Mouse (Mus musculus) liver, embryonic 12.5 days (tissue): ENCODE measurements around the gene Carnmt1. TPM values are rescaled to one million over a fixed set of nuclear protein-coding genes. Genes with fewer than 3 reads are reported as not detected.

Experiments
- ATAC-seq: fragments of 200-750 bp; cut with Nextera tagmentation; 2 replicates; pipeline ENCODE4 v1.8.0; 2017; ENCODE audit warnings: moderate number of reproducible peaks, mild to moderate bottlenecking, moderate library complexity
- H3K27ac ChIP-seq: fragments of 300-500 bp; sonication (generic); 2 replicates; pipeline ENCODE4 v1.5.1; 2016; ENCODE audit warnings: mild to moderate bottlenecking
- H3K27me3 ChIP-seq: fragments of 300-500 bp; sonication (generic); replicated peaks from 2 replicates; pipeline ENCODE4 v1.6.1; 2016; ENCODE audit warnings: mild to moderate bottlenecking, moderate library complexity
- H3K36me3 ChIP-seq: fragments of 300-500 bp; sonication (generic); 2 replicates; pipeline ENCODE4 v1.6.1; 2016; ENCODE audit warnings: mild to moderate bottlenecking, moderate library complexity
- H3K4me1 ChIP-seq: fragments of 300-500 bp; sonication (generic); 2 replicates; pipeline ENCODE4 v1.6.1; 2016
- H3K4me2 ChIP-seq: fragments of 300-500 bp; sonication (generic); 2 replicates; pipeline ENCODE4 v1.6.1; 2016; ENCODE audit warnings: mild to moderate bottlenecking, moderate library complexity
- H3K4me3 ChIP-seq: fragments of 300-500 bp; sonication (generic); 2 replicates; pipeline ENCODE4 v1.5.1; 2016; ENCODE audit warnings: mild to moderate bottlenecking, moderate library complexity
- H3K9ac ChIP-seq: fragments of 300-500 bp; sonication (generic); 2 replicates; pipeline ENCODE4 v1.6.1; 2016; ENCODE audit warnings: mild to moderate bottlenecking, moderate library complexity
- H3K9me3 ChIP-seq: fragments of 300-500 bp; sonication (generic); replicated peaks from 2 replicates; pipeline ENCODE4 v1.6.1; 2016; ENCODE audit warnings: mild to moderate bottlenecking, moderate library complexity
- WGBS: fragments of 180-500 bp; shearing (Covaris S2); methylation state at CpG from one replicate; pipeline ENCODE4 v1.1.7; 2016; ENCODE audit not compliant: insufficient replicate concordance; 5-methylcytosine and 5-hydroxymethylcytosine counted together
- polyA plus RNA-seq: library from polyadenylated mRNA; unstranded; fragments of >200 nt; fragmentation: Nextera tagmentation; extraction: Ambion mirVana; gene quantifications from 2 replicates; pipeline ENCODE4 v1.2.1, GENCODE M21; 2016

Carnmt1 gene
- polyA plus RNA-seq, 1 experiment from 2014 or later = 46.8 TPM

- H3K36me3 ChIP-seq = no peaks in the 10 kb centered on the region
- no peaks in the 10 kb centered on the region for H3K27me3 ChIP-seq
- H3K9ac ChIP-seq = 0 out of 2 replicates have a peak overlapping the region, but pooled peaks have one; percentile 46
- peak overlapping the region; percentile 86 for H3K27ac ChIP-seq
- no peak for ATAC-seq
- no peaks in the 10 kb centered on the region for H3K9me3 ChIP-seq
- H3K4me1 ChIP-seq = peaks cover 55% of the 10 kb centered on the region
- WGBS = 67% methylated on average over 4 of the region's 4 CpGs
- no peak overlapping the region for H3K4me3 ChIP-seq
- peak overlapping the region; percentile 54 for H3K4me2 ChIP-seq
Observed at GRCm38 (mm10) chr19:18643411-18643810, 27.2 kb upstream of the Carnmt1 start.

DNA sequence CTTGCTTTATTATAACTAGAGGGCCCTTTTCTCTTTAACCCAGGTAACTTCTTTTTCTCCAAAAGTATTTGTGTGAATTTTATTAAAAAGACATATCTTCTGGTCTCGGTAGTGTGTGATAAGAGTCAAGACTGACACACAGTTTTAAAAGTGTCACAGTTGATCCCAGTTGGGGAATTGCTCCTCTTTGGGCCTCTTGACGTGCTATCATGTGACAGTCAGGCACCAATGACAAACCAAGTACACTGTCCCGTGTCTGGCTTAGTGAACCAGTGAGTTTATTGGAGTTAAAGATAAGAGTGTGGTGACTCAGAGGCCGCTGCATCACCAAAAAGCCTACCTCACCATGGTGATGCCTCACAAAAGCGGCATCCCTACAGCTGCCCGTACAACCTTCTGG lies 26.5 kb upstream of the Carnmt1 start:
- WGBS = 32% methylated on average over 6 of the region's 6 CpGs
- Histone ChIP-seq H3K4me2 (peak overlapping the region; percentile 54), H3K36me3 (no peaks in the 10 kb centered on the region), H3K4me1 (peaks cover 55% of the 10 kb centered on the region), H3K9me3 (no peaks in the 10 kb centered on the region), H3K27me3 (no peaks in the 10 kb centered on the region), H3K9ac (0 out of 2 replicates have a peak overlapping the region, but pooled peaks have one; percentile 46), H3K4me3 (no peak overlapping the region), H3K27ac (peak overlapping the region; percentile 86)
- peak; percentile 89 for ATAC-seq

- Histone ChIP-seq H3K27ac (peak overlapping the region; percentile 84), H3K4me2 (peak overlapping the region; percentile 53), H3K9me3 (no peaks in the 10 kb centered on the region), H3K36me3 (no peaks in the 10 kb centered on the region), H3K27me3 (no peaks in the 10 kb centered on the region), H3K4me3 (no peak overlapping the region), H3K4me1 (peaks cover 78% of the 10 kb centered on the region), H3K9ac (peak overlapping the region; percentile 44; the same call in 1 of the 2 replicates)
- WGBS = 23% methylated on average over 3 of the region's 3 CpGs
- ATAC-seq = peak; percentile 19; the same call in 1 of the 2 replicates
Observed at GRCm38 (mm10) chr19:18646397-18646796, 24.2 kb upstream of the Carnmt1 start.

GRCm38 (mm10) chr19:18646853-18647420 lies 23.6 kb upstream of the Carnmt1 start:
- no peaks in the 10 kb centered on the region for H3K36me3 ChIP-seq
- H3K4me2 ChIP-seq = peak overlapping the region; percentile 53
- H3K4me3 ChIP-seq = no peak overlapping the region
- H3K9ac ChIP-seq = peak overlapping the region; percentile 44
- peaks cover 78% of the 10 kb centered on the region for H3K4me1 ChIP-seq
- ATAC-seq = peak; percentile 82
- peak overlapping the region; percentile 84 for H3K27ac ChIP-seq
- H3K9me3 ChIP-seq = no peaks in the 10 kb centered on the region
- no peaks in the 10 kb centered on the region for H3K27me3 ChIP-seq
- 13% methylated on average over 5 of the region's 5 CpGs for WGBS

DNA sequence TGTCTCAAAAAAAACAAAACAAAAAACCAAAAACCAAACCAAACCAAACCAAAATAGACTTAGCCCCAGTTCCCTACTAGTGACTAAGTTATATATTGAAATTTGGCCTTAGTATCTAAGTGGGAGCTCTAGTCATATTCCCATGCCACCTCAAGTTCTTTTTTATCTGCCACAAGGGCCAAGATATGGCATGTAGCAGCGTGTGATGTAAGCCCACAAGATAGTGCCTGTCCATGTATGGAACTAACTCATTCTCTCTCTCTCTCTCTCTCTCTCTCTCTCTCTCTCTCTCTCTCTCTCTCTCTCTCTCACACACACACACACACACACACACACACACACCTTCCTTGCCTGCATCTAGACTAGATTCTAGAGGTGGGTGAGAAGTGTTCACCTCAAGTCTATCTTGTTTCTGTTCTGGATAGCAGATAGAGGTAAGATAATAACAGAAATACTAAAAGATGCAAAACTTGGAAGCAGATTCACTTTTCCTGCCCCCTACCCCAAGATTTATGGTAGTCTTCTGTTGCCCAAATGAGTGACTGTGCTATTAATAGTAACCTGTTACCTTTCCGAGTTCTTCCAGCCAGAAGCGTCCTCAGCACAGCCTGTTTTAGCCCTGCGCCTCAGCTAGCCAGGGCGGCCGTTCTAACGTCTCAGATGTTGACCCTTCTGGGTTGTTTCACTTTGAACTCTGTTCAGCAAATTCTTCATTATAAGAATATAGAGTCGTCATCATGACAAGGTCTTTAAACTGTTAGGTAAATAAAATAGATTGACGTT lies 22.6 kb upstream of the Carnmt1 start:
- Histone ChIP-seq H3K4me2 (peak overlapping the region; percentile 10; the same call in 1 of the 2 replicates), H3K9me3 (no peaks in the 10 kb centered on the region), H3K4me1 (peaks cover 82% of the 10 kb centered on the region), H3K36me3 (no peaks in the 10 kb centered on the region), H3K27ac (peak overlapping the region; percentile 84), H3K27me3 (no peaks in the 10 kb centered on the region), H3K9ac (no peak overlapping the region), H3K4me3 (no peak overlapping the region)
- no peak for ATAC-seq
- 61% methylated on average over 9 of the region's 9 CpGs for WGBS

- Histone ChIP-seq H3K27ac (peak overlapping the region; percentile 84; the same call in 1 of the 2 replicates), H3K4me3 (no peak overlapping the region), H3K9ac (no peak overlapping the region), H3K9me3 (no peaks in the 10 kb centered on the region), H3K27me3 (no peaks in the 10 kb centered on the region), H3K4me1 (peaks cover 81% of the 10 kb centered on the region), H3K4me2 (no peak overlapping the region), H3K36me3 (no peaks in the 10 kb centered on the region)
- no peak for ATAC-seq
- 85% methylated on average over 6 of the region's 6 CpGs for WGBS
Observed at GRCm38 (mm10) chr19:18648558-18648945, 22.0 kb upstream of the Carnmt1 start.

DNA sequence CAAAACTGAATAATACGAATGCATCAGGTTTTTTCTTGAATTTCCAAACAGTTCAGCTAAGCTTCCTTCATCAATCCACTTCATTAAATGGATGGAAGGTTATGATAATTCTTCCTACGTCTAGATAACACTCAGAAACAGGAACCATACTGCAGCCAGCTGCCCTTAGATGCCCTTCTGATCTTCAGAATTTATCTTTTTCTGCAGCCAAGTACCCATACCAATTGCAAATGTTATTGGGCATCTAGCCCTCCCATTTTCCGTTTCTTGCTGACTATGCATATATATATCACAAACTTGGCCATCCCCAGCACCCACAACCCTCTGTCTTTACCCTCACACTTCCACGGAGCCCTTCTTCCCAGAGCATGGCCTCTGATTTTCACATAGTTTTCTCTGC lies 20.6 kb upstream of the Carnmt1 start:
- peak overlapping the region; percentile 76 for H3K27ac ChIP-seq
- H3K9ac ChIP-seq = peak overlapping the region; percentile 1; the same call in 1 of the 2 replicates
- no peaks in the 10 kb centered on the region for H3K36me3 ChIP-seq
- 26% methylated on average over 4 of the region's 4 CpGs for WGBS
- no peak for ATAC-seq
- no peaks in the 10 kb centered on the region for H3K9me3 ChIP-seq
- H3K4me1 ChIP-seq = peaks cover 81% of the 10 kb centered on the region
- H3K27me3 ChIP-seq = no peaks in the 10 kb centered on the region
- peak overlapping the region; percentile 57 for H3K4me2 ChIP-seq
- H3K4me3 ChIP-seq = no peak overlapping the region

DNA sequence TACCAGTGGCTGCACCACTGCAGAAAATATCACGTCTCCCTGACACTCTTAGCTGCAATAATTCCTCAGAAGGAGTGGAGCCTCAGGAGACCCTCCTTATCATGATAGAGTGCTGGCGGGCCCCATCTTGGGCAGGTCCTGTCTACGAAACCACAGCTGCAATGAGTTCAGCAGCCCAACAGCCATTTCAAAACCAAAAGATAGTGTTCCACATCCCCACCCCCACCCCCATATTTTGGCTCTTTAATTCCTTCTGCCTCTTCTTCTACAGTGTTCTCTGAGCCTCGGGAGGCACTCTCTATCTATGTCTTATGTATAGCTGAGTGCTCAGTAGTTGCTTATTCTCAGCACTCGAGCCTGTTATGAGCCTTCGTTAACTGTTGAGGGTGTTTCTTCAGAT lies 20.1 kb upstream of the Carnmt1 start:
- ATAC-seq = peak; percentile 53; the same call in 1 of the 2 replicates
- H3K36me3 ChIP-seq = no peaks in the 10 kb centered on the region
- H3K9me3 ChIP-seq = no peaks in the 10 kb centered on the region
- H3K4me1 ChIP-seq = peaks cover 84% of the 10 kb centered on the region
- 21% methylated on average over 6 of the region's 6 CpGs for WGBS
- no peak overlapping the region for H3K4me3 ChIP-seq
- peak overlapping the region; percentile 57 for H3K4me2 ChIP-seq
- peak overlapping the region; percentile 1 for H3K9ac ChIP-seq
- H3K27ac ChIP-seq = peak overlapping the region; percentile 76
- no peaks in the 10 kb centered on the region for H3K27me3 ChIP-seq

DNA sequence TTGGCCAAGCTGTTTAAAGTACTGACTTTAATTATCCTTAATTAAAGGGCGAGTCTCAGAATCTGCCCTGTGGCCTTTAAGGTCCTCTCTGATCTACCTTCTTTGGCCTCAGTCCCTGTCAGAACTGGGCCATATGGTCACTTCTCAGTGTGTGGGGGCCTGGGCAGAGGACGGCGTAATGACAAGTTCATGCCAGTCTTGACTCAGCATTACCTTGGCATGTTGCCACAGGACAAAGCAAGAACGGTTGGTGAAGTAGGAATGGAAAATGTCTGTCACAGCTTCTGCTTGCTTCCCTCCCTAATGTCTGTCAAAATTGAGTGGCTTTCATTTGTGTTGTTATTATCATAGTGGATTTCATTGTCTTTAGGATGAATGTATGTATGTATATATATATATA lies 18.0 kb upstream of the Carnmt1 start:
- Histone ChIP-seq H3K4me1 (peaks cover 65% of the 10 kb centered on the region), H3K27me3 (no peaks in the 10 kb centered on the region), H3K4me3 (no peak overlapping the region), H3K9ac (no peak overlapping the region), H3K27ac (no peak overlapping the region), H3K36me3 (no peaks in the 10 kb centered on the region), H3K4me2 (no peak overlapping the region), H3K9me3 (no peaks in the 10 kb centered on the region)
- 78% methylated on average over 4 of the region's 4 CpGs for WGBS
- no peak for ATAC-seq

DNA sequence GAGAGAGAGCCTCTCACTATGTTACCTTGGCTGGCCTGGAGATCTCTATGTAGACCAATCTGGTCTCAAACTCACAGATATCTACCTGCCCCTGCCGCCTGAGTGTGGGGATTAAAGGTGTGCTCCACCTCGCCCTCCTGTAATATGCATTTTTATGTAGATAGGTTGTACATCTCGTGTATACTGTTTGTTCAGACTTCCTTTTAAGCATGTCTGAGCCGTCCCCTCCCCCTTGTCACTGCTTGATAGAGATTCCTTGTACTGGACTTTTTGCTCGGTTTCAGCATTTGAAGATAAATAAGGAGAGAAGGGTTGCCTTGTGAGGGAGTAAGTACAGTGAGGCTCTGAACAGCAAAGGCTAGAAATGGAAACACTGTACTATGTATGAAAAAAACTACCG lies 17.5 kb upstream of the Carnmt1 start:
- Histone ChIP-seq H3K4me2 (no peak overlapping the region), H3K36me3 (no peaks in the 10 kb centered on the region), H3K4me3 (no peak overlapping the region), H3K9ac (no peak overlapping the region), H3K27ac (no peak overlapping the region), H3K4me1 (peaks cover 61% of the 10 kb centered on the region), H3K9me3 (no peaks in the 10 kb centered on the region), H3K27me3 (no peaks in the 10 kb centered on the region)
- ATAC-seq = no peak
- WGBS = 43% methylated on average over 6 of the region's 6 CpGs

- Histone ChIP-seq H3K27me3 (no peaks in the 10 kb centered on the region), H3K9me3 (no peaks in the 10 kb centered on the region), H3K4me1 (peaks cover 56% of the 10 kb centered on the region), H3K4me2 (no peak overlapping the region), H3K4me3 (no peak overlapping the region), H3K36me3 (no peaks in the 10 kb centered on the region), H3K27ac (0 out of 2 replicates have a peak overlapping the region, but pooled peaks have one; percentile 3), H3K9ac (no peak overlapping the region)
- WGBS = 84% methylated on average over 8 of the region's 8 CpGs
- ATAC-seq = no peak
Observed at GRCm38 (mm10) chr19:18654330-18654729, 16.2 kb upstream of the Carnmt1 start.

- no peak for ATAC-seq
- no peak overlapping the region for H3K27ac ChIP-seq
- no peak overlapping the region for H3K4me2 ChIP-seq
- no peaks in the 10 kb centered on the region for H3K27me3 ChIP-seq
- no peaks in the 10 kb centered on the region for H3K36me3 ChIP-seq
- H3K9me3 ChIP-seq = no peaks in the 10 kb centered on the region
- 51% methylated on average over 5 of the region's 5 CpGs for WGBS
- peaks cover 55% of the 10 kb centered on the region for H3K4me1 ChIP-seq
- H3K4me3 ChIP-seq = no peak overlapping the region
- no peak overlapping the region for H3K9ac ChIP-seq
Observed at GRCm38 (mm10) chr19:18654984-18655383, 15.6 kb upstream of the Carnmt1 start.
